Mouse (Mus musculus) cerebral cortex, adult 2 months (tissue): ENCODE results near the gene Sin3b.

Experiments used
- WGBS: fragments of 180-500 bp; shearing (Covaris S2); methylation state at CpG from one replicate; pipeline ENCODE4 v1.1.7; 2018; 5-methylcytosine and 5-hydroxymethylcytosine counted together

The Sin3b gene

DNA sequence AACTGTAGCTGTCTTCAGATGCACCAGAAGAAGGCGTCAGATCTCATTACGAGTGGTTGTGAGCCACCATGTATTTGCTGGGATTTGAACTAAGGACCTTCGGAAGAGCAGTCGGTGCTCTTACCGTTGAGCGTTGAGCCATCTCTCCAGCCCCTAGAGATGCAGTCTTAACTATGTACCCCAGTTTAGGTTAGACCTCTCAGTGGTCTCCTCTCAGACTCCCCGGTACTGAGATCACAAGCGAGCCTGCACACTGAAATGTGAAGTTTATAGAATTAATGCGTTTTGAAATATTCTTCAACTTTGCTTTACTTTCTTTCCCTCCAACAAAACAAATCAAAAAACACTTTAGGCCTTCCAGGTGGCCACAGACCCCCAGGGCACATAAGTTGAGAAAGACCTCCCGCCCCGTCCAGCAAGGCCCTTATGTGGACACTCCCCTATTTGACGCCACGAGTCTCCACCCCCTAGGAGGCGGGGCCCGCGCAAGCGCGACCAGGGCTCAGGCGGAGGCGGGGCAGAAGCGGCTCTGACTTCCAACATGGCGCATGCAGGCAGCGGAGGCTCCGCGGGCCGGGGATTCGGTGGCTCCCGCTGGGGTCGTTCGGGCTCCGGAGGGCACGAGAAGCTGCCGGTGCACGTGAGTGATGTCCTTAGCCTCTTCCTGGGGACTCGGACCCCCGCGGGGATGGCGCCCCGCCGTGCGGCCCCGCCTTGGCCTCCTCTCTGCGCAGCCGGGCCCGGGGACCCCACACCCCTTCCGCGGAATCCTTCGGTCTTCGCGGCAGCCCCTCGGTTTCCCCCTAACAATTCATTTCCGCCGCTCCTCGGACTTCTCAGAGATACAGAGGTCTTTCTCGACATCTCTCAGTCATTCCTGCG, at the start of gene Sin3b:
Gene Sin3b, plus strand, starts transcription at position 517 of the 882 bp plus-strand sequence.
- 15% methylated on average over 55 of the region's 56 CpGs for WGBS

DNA sequence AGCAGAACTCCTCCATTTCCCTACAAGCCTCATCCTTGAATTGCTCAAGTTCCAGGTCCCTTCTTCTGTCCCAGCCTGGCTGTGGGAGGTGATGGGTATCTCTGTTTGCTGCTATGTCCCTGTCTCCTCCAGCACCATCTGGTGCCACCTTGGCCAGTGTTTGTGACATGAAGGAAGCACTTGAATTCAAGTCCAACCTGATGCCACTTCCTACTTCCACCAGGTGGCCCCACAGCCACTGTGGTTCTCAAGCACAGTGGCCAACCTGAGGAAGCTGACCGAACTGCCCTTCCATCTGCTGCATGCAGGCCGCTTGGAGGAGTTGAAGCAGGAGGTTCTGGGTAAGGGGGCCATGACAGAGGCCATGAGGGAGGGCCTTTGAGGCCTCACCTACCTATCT, 48.9 kb upstream of the Sin3b start:
- whole genome bisulfite sequencing, result 88% methylated on average over 2 of the region's 2 CpGs

DNA sequence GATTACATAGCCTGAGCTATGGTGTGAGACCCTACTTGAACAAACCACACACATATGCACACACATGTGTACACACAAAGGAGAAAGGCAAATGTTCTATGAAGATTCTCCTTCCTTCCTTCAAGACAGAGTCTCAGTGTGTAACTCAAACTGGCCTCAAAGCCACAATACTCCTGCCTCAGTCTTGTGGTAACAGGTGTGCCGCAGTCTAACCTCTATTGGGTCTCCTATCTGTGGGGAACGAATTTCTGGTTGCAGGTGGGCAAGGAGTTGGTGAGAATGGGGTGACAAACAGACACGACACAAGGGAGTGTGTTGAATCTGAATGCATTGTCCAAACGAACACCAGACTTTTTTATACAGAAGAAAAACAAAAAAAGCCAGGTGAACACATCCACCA, 46.6 kb upstream of the Sin3b start:
- 77% methylated on average over 4 of the region's 4 CpGs for WGBS

DNA sequence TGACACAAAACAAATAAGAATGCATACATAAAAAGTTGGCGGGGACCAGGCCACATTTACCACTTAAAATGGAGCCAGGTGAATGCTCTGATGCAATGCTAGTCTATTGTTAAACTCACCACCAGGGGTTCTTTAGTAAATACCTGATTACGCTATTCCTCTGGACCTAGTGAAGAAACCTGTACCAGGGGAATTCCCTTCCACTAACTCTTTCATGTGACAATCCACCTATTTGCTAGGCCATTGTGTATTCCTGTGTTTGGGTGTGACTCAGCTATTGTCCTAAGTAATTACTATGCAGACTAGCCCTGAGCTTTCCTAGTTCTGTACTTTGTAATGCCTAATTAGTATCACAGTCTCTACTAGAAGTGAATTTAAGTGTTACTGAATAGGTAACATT, 46.2 kb upstream of the Sin3b start:
- 77% methylated on average over 2 of the region's 2 CpGs for WGBS

DNA sequence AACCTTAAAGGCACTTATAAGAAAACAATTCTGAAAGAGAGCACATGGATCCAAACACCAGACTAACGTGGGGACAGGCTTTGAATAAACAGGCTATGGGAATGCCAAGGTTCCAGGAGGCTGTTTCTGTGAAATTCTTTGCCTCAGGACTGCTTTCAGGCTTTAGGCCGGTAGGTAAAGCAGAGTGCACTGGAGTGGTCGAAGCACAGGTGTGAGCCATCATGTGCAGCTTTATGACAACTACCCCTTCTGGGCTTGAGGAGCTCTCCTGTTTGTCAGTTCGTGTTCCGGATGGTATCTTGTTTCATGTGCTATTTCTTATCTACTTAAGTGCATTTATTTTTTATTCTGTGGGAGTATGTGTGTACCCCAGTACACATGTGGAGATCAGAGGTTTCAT, 45.8 kb upstream of the Sin3b start:
- WGBS, result 82% methylated on average over 5 of the region's 5 CpGs

DNA sequence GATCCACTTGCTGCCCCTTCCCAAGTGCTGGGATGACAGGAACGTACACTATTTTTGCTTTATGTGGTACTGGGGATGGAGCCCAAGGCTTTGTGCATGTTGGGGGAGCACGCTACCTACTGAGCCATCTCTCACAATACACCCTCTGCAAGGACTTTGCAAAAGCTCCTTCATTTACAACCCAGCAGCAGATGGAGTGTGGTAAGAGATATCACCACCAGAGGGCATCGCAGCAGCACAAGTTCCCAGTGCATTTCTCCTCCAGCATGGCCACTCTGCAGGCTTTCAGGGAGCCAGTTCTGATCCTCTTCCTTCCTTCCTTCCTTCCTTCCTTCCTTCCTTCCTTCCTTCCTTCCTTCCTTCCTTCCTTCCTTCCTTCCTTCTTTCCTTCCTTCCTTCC, 43.0 kb upstream of the Sin3b start:
- WGBS, result 14% methylated on average over 3 of the region's 3 CpGs

DNA sequence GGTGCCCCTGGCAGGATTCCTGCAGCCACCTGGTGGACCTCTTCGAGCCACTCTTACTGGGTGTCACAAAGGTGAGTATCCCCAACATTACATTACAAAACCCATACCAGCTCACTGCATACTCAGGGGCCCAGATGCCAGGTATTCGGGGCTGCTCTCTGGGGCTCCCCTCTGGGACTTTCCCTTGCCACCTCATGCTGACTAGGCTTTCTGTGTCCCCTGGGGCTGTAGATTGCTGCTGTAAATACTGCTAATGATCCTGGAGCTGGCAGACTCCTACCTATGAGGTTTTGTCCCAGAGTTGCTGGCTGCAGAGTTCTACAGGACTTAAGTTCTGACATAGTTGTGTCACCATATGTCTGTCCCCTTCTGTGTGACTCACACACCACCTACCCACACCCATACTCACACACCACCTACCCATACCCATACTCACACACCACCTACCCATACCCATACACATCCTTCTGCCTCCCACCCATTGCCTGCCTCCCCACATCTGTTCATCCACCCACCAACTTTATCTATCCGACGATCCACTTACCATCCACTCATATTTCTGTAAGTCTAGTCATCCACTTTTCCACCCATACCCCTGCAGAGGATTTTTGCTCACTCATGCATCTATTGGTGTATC, 40.9 kb upstream of the Sin3b start:
- 68% methylated on average over 4 of the region's 4 CpGs for WGBS

DNA sequence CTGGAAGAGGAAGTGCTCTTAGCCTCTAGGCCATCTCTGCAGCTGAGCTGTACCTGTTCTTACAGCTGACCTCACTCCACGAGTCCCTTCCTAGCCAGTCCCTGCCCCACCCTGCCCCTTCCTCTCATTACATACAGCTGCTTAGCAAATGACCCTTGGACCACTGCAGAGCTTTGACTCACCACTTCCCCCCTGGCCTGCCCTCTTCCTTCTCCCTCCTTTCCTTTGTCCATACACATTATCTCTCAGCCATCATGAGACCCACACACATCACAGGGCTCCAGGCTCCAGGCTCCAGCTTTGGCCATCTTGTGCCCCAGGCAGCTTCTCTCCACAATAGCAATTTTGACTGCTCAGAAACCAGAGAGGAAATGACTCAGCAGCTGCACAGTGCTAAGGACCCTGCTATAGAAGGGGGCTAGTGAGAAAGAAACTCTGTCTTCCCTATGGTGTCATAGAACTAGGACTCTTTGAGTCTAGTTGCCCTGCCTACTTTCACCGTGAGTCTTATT, 40.0 kb upstream of the Sin3b start:
- 40% methylated on average over 2 of the region's 2 CpGs for WGBS

DNA sequence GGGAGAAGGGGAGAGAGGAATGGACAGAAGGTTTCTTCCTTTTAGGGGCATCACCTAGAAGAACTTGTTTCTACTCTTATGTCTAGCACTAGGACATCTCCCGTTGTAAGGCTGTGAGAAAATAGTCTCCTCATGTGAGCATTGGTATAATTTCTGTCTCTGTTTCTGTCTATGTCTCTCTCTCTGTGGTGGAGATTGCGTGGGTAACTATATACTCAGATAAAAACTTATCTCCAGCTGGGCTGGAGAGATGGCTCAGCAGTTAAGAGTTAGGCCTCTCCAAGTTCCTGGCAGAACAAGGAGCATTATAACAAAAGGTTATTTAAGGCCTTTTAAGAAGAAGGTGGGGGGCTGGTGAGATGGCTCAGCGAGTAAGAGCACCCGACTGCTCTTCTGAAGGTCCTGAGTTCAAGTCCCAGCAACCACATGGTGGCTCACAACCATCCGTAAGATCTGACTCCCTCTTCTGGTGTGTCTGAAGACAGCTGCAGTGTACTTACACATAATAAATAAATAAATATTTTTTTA, 39.4 kb upstream of the Sin3b start:
- WGBS, result 66% methylated on average over 5 of the region's 5 CpGs

DNA sequence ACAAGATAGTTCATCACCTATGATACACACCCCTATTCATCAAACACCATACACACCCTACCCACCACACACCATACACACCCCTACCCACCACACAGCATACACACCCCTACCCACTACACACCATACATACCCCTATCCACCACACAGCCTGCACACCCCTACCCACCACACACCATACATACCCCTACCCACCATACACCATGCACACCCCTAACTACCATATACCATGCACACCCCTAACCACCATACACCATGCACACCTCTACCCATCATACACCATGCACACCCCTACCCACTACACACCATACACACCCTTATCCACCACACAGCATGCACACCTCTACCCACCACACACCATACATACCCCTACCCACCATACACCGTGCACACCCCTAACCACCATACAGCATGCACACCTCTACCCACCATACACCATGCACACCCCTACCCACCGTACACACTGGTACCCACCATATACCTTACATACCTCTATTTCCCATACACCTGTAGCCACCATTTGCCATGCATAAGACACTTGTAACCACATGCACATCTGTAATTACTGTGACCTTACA, 24.6 kb upstream of the Sin3b start:
- WGBS, result 95% methylated on average over 2 of the region's 2 CpGs

DNA sequence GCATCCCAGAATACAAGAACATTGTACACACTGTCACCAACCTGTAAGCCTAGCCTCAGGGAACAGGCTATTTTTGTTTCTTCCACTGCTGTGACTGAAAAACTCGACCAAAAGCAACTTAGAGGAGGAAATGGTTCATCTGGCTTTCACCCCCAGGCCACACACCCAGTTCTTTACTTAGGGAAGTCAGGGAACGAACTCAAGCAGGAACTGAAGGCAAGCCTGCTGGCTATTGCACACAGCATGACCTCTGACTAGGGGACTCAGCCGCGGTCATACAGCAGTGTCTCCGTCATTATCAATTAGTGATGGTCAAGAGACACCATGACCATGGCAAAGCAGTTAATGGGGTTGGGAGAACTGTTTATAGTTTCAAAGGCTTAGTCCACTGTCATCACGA, 10.5 kb upstream of the Sin3b start:
- 66% methylated on average over 6 of the region's 6 CpGs for WGBS

DNA sequence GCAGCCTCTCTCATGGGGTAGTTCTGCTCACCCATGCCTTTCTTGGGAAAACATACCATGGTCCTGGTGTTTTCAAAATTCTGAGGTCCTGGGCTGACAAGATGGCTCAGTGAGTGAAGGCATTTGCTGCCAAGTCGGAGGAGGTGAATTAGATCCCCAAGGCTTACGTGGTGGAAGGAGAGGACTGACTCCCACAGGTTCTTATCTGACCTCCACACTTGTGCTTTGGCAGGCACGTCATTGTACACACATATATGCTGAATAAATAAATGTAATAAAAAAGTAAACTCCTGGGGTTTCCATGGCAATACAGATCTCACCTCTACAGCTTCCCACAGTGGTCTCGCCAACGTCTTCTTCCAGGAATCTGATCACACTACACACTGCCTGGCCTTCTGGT, 6.5 kb upstream of the Sin3b start:
- 80% methylated on average over 5 of the region's 5 CpGs for WGBS

DNA sequence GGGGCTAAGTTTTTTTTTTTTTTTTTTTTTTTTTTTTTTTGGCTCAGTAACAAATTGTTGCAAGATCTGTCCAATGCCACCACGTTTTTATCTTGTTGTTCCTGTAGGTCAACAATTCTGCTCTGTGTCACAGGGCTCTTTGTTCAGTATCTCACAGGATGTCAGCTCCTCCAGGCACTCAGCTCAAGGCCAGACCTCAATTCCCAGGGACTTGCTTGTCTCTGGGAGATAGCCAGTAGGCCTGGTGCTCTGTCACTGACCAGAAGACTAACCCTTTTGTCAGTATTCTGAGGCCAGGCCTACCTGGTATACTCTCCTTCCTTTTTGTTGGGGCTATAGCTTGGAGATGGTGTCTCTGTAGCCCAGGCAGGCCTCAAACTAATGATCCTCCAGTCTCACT, 2.5 kb upstream of the Sin3b start:
- WGBS, result 28% methylated on average over 1 of the region's 1 CpGs

DNA sequence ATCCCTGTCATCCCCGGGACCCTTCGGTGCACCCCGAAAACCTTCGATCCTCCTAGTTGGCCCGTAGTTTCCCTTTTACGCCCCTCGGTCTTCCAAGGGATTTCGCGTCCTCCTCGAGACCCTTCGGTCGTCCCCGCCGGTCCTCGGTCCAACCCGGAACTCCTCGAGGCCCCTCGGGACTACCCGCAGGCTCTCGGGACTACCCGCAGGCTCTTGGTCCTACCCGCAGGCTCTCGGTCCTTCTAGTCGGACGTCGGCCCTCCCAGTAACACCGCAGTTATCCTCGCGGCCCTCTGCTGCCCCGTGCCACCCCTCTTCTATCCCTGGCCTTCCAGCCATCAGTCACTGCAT, 541 bp downstream of the Sin3b start:
- WGBS, result under 1% methylated on average over 30 of the region's 30 CpGs

DNA sequence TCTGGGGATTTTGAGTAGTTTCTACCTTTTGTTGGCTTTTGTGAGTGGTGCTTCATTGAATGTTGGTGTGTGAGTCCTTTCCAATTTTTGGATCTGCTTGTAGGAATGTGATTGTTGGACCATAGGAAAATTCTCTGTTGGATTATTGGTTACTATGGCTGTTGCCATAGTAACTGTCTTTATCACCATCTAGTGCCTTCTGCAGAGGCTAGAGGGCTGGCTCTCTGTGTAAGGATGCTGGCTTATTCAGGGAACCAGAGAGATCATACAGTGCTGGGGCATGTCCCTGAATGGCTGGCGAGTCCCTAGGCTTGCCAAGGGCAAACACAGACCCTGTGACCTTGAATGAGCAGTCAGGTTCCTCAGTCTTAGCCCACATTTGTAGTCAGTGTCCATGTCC, 5.6 kb downstream of the Sin3b start:
- 77% methylated on average over 1 of the region's 1 CpGs for WGBS

DNA sequence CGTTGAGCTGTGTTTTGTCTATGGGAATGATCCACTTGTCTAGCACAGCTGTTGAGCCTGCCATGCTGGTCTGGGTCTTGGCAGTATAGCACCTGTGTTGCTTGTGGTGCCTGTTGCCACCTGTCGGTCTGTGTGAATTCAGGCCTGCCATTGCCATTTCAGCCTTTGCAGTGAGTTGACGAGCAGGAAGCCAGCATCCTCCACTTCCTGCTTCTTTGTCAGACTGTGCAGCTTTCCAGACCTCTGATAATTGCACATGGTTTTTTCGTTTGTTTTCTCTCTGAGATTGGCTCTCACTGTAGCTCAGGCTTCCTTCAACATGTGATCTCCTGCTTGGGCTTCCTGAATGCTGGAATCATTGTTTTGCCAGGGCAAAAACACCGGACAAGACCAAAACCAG, 11.9 kb downstream of the Sin3b start:
- WGBS, result 66% methylated on average over 5 of the region's 5 CpGs

DNA sequence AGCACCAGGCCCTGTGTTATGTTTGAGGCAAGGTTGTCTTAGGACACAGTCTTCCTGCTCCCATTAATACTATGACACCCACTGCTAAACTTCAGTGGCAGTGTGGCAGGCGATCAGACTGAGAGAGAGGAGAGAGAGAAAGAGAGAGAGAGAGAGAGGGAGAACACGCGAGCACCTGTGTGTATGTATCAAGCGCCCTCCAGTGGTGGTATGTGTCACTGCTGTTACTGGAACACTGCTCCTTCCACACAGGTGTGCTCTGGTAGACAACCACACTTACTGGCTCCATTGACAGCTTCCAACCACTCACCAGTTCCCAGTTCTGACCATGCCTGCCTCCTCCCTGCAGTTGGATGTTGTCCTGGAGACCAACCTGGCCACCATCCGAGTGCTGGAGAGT, 23.0 kb downstream of the Sin3b start:
- WGBS, result 35% methylated on average over 5 of the region's 5 CpGs

DNA sequence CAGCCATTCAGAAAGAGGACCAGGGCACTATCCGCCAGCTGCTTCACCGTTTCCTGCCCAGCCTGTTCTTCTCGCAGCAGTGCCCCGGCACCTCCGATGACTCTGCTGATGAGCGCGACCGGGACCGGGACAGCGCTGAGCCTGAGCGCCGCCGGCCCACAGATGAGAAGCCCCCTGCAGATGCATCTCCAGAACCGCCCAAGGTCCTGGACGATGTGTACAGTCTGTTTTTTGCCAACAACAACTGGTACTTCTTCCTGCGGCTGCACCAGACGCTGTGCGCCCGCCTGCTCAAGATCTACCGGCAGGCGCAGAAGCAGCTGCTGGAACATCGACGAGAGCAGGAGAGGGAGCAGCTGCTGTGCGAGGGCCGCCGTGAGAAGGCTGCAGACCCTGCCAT, 26.8 kb downstream of the Sin3b start:
- 88% methylated on average over 26 of the region's 26 CpGs for WGBS

DNA sequence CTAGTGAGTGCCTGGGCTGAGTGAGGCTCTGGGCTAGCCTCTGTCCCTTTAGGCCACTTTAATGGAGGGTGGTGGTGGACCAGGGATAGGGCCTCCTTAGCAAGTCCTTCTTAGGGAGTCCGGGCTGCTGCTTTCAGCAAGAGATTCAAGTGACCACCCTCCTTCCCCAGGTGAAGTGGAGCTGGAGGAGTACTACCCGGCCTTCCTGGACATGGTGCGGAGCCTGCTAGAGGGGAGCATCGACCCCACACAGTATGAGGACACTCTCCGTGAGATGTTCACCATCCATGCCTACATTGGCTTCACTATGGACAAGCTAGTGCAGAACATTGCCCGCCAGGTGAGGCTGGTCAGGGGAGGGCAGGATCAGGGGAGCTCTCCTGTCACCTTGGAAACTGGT, 27.2 kb downstream of the Sin3b start:
- 95% methylated on average over 6 of the region's 6 CpGs for WGBS

DNA sequence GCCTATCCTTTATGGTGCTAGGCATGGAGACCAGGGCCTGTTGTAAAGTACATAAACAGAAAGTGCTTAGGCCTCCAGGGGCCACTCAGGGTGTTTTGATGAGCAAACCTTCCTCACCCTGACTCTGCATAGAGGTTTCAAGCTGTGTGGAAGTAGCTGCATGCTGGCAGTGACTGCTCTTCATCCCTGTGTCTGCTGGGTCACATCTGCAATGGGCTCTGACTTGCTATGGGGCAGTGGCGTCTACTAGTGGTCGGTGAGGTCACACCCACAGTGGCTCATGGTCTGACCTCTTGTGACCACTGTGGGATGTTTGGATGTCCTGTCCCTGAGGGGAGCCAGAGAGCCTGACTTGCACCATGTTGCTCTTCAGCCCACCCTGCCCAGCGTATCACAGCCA, 28.0 kb downstream of the Sin3b start:
- 87% methylated on average over 3 of the region's 3 CpGs for WGBS

DNA sequence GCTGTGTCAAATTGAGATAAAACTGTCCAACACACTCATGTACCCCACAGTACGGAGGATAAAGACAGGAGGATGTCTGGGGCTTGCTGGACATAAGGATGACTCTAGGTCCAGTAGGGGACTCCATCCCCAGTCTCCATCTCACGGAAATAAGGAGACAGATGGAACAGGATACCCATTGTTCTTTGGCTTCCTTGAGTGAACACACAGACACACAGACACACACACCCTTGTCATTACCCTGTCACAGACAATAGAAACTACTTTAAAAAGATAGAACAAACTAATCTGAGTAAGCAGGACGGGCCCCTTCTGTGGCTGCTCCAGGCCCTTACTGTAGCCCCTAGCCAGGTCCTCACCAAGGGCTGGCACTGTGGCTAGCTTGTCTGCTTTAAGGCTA, 29.2 kb downstream of the Sin3b start:
- 80% methylated on average over 3 of the region's 3 CpGs for whole genome bisulfite sequencing

DNA sequence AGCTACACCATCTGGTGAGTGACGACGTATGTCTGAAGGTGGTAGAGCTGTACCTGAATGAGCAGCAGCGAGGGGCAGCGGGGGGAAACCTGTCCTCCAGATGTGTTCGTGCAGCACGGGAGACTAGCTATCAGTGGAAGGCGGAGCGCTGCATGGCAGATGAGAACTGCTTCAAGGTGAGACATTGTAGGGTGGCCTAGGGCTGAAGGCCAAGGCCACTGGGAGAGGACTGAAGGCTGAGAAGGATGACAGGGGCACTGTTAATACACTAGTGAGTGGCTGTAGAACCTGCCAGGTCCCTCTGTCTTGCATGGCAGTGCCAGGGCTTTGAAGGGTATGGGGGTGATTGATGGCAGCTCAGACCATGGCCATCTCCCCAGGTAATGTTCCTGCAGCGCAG, 30.1 kb downstream of the Sin3b start:
- WGBS, result 80% methylated on average over 9 of the region's 9 CpGs

DNA sequence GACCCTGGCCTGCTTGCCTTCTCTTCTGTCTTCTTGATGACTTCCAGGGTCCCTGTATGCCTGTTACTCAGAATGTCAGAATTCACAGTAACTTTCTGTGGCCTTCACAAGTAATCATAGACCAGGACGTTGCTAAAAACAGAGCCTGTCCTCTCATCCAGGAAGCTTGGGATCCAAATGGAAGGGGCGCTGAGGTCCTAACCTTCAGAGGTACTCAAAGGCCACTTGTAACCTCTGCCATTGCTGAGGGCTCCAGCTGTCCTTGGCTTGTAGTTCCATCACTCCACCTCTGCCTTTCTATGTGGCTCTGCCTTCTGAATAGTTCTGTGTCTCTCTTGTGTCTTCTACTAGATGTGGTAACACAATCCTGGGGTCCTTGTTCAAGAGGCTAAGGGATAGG, 30.7 kb downstream of the Sin3b start:
- 95% methylated on average over 2 of the region's 2 CpGs for WGBS
